Mouse (Mus musculus) bone marrow macrophage, adult 2 months (primary cell): ENCODE data around the gene Hist1h3b. TPM values are rescaled to one million over a fixed set of nuclear protein-coding genes. Genes with fewer than 3 reads are reported as not detected.
"Not testable (repeated sequence)": the region's sequence is repeated elsewhere in the genome, so short reads cannot be mapped to it uniquely, and the experiment has no call there.

ENCODE experiments used
- H3K27ac ChIP-seq: 2 replicates; pipeline ENCODE4 v1.5.1; 2012; ENCODE audit warnings: low read depth, low read length; ENCODE audit not compliant: insufficient read depth
- H3K4me1 ChIP-seq: 2 replicates; pipeline ENCODE4 v1.6.1; 2012; ENCODE audit warnings: low read length; ENCODE audit not compliant: control insufficient read depth, insufficient read depth
- H3K4me3 ChIP-seq: 2 replicates; pipeline ENCODE4 v1.5.1; 2012; ENCODE audit warnings: mild to moderate bottlenecking, low read length, moderate library complexity; ENCODE audit not compliant: insufficient read depth
- CTCF ChIP-seq: IDR thresholded peaks from 2 replicates; pipeline ENCODE4 v1.5.1; 2012; ENCODE audit warnings: low read depth, mild to moderate bottlenecking, low read length, moderate library complexity
- POLR2A ChIP-seq: IDR thresholded peaks from 2 replicates; pipeline ENCODE4 v1.6.1; 2012; ENCODE audit warnings: mild to moderate bottlenecking, low read depth, low read length, borderline replicate concordance
- polyA plus RNA-seq: library from polyadenylated mRNA; stranded (reverse); fragments of >200 nt; gene quantifications from 2 replicates; pipeline ENCODE4 v1.2.4, GENCODE M21; 2012; ENCODE audit not compliant: missing spikeins, insufficient read depth, insufficient read length

The Hist1h3b gene
- polyA plus RNA-seq, result 2.1 and 4.8 TPM in 2 replicates

- H3K4me3 ChIP-seq, result peak within 1 kb of the TSS; percentile 63
- peaks cover 21% of the 10 kb centered on the region for H3K4me1 ChIP-seq
- H3K27ac ChIP-seq, result peak within 1 kb of the TSS; percentile 96
Measured at GRCm38 (mm10) chr13:23752067-23752741, at the start of gene Hist1h3b. Gene Hist1h3b (plus strand): TSS chr13:23752267.

GRCm38 (mm10) chr13:23702801-23703200 is 49.3 kb upstream of the Hist1h3b start:
- not testable (repeated sequence) for H3K4me3 ChIP-seq
- Histone ChIP-seq H3K4me1 (peaks cover 42% of the 10 kb centered on the region), H3K27ac (peak overlapping the region; percentile 73)

- no peak for TF ChIP-seq CTCF
- TF ChIP-seq POLR2A, result no peak
- peaks cover 54% of the 10 kb centered on the region for H3K4me1 ChIP-seq
- peak overlapping the region; percentile 77 for H3K27ac ChIP-seq
- H3K4me3 ChIP-seq, result no peak overlapping the region
Measured at GRCm38 (mm10) chr13:23705751-23706356, 46.2 kb upstream of the Hist1h3b start.

- Histone ChIP-seq H3K4me1 (peaks cover 60% of the 10 kb centered on the region), H3K27ac (peak overlapping the region; percentile 77), H3K4me3 (no peak overlapping the region)
- no peak for TF ChIP-seq POLR2A
- no peak for TF ChIP-seq CTCF
Measured at GRCm38 (mm10) chr13:23706771-23707170, 45.3 kb upstream of the Hist1h3b start.

- H3K4me3 ChIP-seq, result no peak overlapping the region
- TF ChIP-seq CTCF (no peak), POLR2A (no peak)
- no peak overlapping the region for H3K27ac ChIP-seq
- peaks cover 57% of the 10 kb centered on the region for H3K4me1 ChIP-seq
Measured at GRCm38 (mm10) chr13:23708041-23708440, 44.0 kb upstream of the Hist1h3b start.

- no peak overlapping the region for H3K27ac ChIP-seq
- peaks cover 56% of the 10 kb centered on the region for H3K4me1 ChIP-seq
- no peak for TF ChIP-seq CTCF
- TF ChIP-seq POLR2A, result no peak
- no peak overlapping the region for H3K4me3 ChIP-seq
Measured at GRCm38 (mm10) chr13:23708654-23709053, 43.4 kb upstream of the Hist1h3b start.

- peak overlapping the region; percentile 84 for H3K4me3 ChIP-seq
- peak overlapping the region; percentile 87 for H3K27ac ChIP-seq
- TF ChIP-seq POLR2A, result no peak
- TF ChIP-seq CTCF, result no peak; the same call in 1 of the 2 replicates
- H3K4me1 ChIP-seq, result peaks cover 54% of the 10 kb centered on the region
Measured at GRCm38 (mm10) chr13:23709714-23710373, 42.2 kb upstream of the Hist1h3b start.

GRCm38 (mm10) chr13:23710374-23711089 is 41.5 kb upstream of the Hist1h3b start, which contains the start of gene Hfe:
Gene Hfe (minus strand): TSS chr13:23710854.
- Histone ChIP-seq H3K4me3 (peak within 1 kb of the TSS; percentile 84), H3K27ac (peak within 1 kb of the TSS; percentile 87), H3K4me1 (peaks cover 47% of the 10 kb centered on the region)
- TF ChIP-seq POLR2A, result no peak
- TF ChIP-seq CTCF, result no peak

GRCm38 (mm10) chr13:23716261-23717042 is 35.6 kb upstream of the Hist1h3b start:
- H3K27ac ChIP-seq, result peak overlapping the region; percentile 6
- no peak for TF ChIP-seq POLR2A
- no peak for TF ChIP-seq CTCF
- H3K4me1 ChIP-seq, result peaks cover 33% of the 10 kb centered on the region
- H3K4me3 ChIP-seq, result no peak overlapping the region
